Mouse (Mus musculus) kidney, adult 9 months (tissue): ENCODE measurements at regions not wholly inside any gene's neighbourhood (a gene's known extent, or its start where the extent isn't known, plus 50 kb on each side); places are given as distances from the start of the nearest gene placed in this dataset.
A peak's percentile ranks its signal among the peaks of the same experiment; 100 is the strongest.

Experiments used
- DNase-seq: peaks from one replicate; pipeline ENCODE4 v3.0.0; 2022

DNA sequence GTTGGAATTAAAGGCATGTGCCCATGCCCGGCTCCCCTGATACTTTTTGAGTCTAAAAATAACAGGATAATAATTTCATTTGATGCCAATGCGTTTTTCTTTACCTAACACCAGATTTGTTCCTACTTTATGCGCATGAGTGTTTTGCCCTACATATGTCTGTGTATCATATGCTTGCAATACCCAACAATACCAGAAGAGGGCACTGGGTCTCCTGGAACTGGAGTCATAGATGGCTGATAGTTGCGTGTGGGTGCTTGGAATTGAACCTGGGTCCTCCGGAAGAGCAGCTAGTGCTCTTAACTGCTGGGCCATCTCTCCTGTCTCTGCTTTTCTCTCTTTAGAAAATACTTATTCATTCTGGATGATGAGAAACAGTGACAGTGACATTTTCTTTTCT is 67.3 kb upstream of the Rgs6 start:
- peak; percentile 2 for DNase-seq

DNA sequence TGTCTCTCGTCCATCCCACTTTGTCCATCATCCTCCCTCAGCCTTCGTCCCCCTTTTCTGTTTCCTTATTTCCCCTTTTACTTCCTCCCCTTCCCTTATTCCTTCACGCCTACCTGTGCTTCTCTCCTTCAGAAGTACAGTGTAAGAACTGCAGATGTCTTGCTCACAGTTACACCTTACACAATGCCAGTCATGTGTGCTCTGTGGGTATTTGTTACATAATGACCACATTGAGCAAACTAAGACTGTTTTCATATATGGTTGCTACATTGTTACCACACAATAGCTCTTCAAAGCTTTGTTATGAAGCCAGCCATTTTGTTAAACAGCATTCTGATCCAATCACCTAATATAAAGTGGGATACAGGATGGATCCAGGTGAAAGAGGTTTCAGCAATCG is 63.1 kb upstream of the Rgs6 start:
- DNase-seq, result no peak
